Mouse (Mus musculus) olfactory bulb, adult 2 months (tissue): ENCODE measurements around the gene Tnrc6a.

Source experiments
- CTCF ChIP-seq: fragments of 200-500 bp; IDR thresholded peaks from 2 replicates; pipeline ENCODE4 v1.5.1; 2012; ENCODE audit warnings: low read depth, mild to moderate bottlenecking, low read length, moderate library complexity; ENCODE audit not compliant: insufficient read depth
- POLR2A ChIP-seq: fragments of 200-500 bp; IDR thresholded peaks from 2 replicates; pipeline ENCODE4 v1.6.1; 2012; ENCODE audit warnings: mild to moderate bottlenecking, low read depth, low read length, moderate library complexity; ENCODE audit not compliant: insufficient read depth

DNA sequence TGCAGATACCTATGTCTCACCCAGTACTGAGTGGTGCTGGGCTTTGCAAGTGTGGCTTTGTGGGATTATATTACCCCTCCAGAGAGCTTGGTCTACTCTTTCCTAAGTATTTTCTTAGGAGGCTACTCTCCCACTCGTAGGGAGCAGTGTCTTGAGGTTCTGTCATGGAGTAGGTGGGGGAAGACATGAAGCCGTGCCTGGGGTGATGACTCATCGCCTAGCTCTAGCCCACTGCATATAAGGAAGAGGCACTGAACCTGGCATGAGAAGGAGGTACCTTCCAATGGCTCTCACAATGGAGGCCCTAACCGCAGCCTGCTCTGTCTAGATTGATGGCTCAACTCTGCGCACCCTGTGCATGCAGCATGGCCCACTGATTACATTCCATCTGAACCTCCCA lies 68.0 kb downstream of the Tnrc6a start:
- TF ChIP-seq CTCF (no peak), POLR2A (no peak)
